Mouse (Mus musculus) lung, postnatal 36 days (tissue): ENCODE data around the gene Zfp39.
"Not testable (repeated sequence)": the region's sequence is repeated elsewhere in the genome, so short reads cannot be mapped to it uniquely, and the experiment has no call there.

Experiments
- DNase-seq: peaks from one replicate; pipeline ENCODE4 v3.0.0; 2022; ENCODE audit warnings: mixed read lengths

The Zfp39 gene

DNA sequence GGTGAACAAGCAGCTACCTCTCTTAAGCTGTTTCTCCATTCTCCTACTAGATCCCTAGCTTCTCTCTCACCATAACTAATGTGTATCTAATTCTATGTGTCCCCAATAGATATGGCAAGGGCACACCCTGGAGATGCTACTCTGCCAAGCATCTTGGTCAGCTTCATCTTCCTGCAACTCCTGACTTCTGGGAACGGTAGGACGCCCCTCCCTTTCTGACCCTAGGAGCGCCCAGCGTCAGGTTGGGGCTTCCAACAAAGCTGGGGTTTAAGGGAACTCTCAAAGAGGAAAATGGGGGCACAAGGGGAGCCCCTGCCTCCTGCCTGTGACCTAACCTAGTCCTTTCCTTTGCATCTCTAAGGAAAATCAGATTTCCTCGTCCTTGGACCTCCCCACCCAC lies 14.7 kb upstream of the Zfp39 start:
- no peak for DNase-seq

DNA sequence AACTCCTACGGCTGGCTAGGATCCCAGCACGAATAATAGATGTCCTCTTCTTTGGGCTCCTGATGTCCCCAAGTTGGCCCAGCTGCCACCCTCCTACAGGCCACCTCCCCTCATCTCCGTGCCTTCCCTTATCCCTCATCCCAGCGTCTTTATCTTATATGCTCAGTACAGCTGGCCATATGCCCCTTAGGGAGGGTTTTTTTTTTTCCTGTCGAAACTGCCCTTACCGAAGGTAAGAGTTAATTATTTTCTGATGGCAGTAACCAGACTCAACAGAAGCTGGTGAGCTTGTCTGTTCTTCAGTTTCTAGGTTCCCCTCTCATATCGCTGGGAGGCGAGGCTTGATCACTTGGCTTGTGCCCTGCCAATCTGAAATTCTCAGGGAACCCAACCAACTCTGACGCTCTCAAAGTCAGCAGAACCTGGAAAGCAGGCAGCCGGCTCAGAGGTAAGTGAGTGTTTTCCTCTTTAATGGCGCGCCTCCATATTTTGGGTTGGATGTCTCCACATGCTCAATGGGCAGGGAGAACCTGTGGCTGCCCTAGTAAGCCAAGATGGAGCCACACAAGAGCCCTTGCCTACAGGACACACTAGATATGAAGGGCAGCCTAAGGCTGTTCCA lies 13.8 kb upstream of the Zfp39 start, which contains the start of gene Btnl10:
Gene Btnl10 (plus strand): TSS at position 164 of the 622 bp plus-strand sequence.
- DNase-seq: no peak

GRCm38 (mm10) chr11:58916879-58917744 lies 13.1 kb upstream of the Zfp39 start:
- DNase-seq: peak; percentile 76

- DNase-seq: peak; percentile 39
These were observed 10.5 kb upstream of the Zfp39 start for GRCm38 (mm10) chr11:58914461-58915028.

- DNase-seq: no peak
These were observed 9.8 kb upstream of the Zfp39 start for GRCm38 (mm10) chr11:58913776-58914175.

DNA sequence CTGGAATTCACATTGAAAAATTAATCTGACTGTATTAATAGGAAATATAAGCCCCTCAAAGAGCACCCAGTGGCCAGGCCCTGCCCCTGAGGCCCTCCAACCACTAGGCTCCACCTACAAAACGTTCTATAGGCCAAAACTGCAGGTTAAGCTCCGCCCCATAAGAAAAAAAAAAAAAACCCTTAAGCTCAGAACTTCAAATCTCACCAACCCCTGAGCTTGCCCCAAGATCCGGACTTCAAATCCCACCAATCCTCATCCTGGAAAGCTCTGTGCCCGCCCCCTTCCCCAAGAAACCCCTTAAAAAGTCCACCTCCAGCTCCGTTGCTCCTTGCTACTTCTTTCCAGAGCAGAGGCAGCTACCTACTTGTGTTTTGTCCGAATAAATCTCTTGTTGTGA lies 813 bp upstream of the Zfp39 start:
- DNase-seq: peak; percentile 54

- no peak for DNase-seq
These were observed 339 bp upstream of the Zfp39 start for GRCm38 (mm10) chr11:58904410-58904718.

- no peak for DNase-seq
These were observed 2.9 kb downstream of the Zfp39 start for GRCm38 (mm10) chr11:58901080-58901479.

DNA sequence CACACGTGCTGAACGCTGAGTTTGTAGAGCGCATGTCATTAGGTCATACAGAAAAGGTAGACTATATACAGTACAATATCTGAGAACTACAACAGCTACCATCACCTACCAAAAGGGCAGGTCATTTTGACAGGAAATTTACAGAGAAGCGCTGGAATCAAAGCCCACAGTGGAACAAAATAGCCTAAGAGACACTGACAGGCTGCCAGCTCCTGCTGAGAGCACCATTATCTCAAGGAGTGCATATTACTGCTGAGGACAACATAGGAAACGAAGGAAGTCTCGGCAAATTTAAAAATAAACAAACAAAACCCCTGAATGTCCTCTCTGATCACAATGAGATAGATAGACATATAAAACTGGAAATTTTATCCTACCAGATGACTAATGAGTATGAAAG lies 6.5 kb downstream of the Zfp39 start:
- DNase-seq: peak; percentile 57

DNA sequence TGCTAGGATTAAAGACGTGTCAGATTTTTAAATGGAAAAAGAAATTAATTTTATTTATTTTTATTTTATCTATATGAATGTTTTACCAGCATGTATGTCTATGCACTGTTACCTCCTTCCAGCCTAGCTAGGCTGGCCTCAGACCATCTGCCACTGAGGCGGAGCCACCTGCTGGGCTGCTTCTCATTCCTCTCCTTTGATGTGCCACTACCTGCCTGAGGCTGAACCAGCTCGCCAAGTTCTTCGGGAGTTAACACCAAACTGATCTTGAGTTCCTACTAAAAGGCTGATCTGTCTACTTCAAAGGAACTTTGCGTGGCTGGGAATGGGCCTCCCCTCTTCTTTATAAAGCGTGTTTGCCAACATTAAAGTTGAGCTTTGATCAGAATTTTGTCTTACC lies 9.6 kb downstream of the Zfp39 start:
- DNase-seq: no peak

GRCm38 (mm10) chr11:58890511-58890910 lies 13.5 kb downstream of the Zfp39 start:
- no peak for DNase-seq

DNA sequence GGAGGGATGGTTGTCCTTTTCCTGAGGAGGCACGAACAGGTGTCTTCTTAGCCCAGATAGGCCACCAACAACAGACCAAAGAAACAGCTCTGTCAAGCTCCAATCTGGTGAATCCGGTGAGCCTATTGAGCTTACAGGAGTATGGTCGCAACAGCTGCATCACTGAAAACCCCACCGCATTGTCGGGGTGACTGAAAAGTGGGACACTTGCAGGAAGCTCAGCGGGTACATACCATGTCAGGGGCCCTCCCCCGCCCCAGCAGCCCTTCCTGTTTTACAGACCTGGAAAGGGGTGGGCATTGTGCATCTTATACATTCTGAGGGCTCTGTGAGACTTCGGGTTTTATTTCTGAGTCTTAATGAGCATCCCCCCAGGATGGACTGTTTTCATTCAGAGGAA lies 20.3 kb downstream of the Zfp39 start:
- no peak for DNase-seq

DNA sequence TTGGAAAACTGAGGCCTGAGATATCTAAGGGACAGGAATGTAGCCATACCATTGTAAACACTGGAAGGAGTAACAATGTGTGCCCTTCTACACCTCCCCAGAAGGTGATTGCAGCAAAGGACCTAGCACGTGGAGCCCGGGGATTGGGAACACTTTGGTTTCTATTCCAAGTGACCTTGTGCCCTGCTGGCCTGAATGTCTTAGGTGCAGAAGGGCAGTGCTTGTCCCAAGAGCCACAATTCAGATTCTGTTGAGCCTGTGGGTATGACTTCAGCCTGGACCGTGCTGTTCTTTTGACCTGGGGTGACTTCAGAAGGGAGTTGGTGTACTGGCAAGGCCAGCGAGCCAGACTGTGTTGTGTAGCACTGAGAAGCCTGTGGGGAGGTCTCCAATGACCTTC lies 33.1 kb downstream of the Zfp39 start:
- no peak for DNase-seq

- no peak for DNase-seq
These were observed 36.1 kb downstream of the Zfp39 start for GRCm38 (mm10) chr11:58867954-58868330.

- peak; percentile 82 for DNase-seq
These were observed 36.7 kb downstream of the Zfp39 start, which contains the start of gene 2810021J22Rik for GRCm38 (mm10) chr11:58867039-58867953. Gene 2810021J22Rik (plus strand): TSS chr11:58867216.

DNA sequence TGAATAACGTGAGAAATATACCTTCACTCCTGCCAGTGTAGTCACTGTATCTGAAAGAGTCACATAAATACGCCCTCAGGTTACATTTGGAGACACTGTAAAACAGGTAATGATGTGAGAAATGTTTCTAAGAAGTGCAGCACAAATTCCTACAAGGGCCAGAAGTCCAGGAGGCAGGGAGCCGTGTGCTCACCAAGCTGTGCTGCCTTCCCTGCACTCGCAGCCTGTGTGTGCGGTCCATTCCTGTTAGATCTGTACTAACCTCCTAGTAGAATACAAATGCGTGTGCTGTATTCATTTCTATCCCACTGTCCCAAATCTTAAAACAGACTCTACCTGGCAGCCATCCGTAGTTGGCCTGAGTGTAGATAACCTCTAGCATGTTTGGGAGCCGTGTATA lies 43.3 kb downstream of the Zfp39 start:
- no peak for DNase-seq

DNA sequence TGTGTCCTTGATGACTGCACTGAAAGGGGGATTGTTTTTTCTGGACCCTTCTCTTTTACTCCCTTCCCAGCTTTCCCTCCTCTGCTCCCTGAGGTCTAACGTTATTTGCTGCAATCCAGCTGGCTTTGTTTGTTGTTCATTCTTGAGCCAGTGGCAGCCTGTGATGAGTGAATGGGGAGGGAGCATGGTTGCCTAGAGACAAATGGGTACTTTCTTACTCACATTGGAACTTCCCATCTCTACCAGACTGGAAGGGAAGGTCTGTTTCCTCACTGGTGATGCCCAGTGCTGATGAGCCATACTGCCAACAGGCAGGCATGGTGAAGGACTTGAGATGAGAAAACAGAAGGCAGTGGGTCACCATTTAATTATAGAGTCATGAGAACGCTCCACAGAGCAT lies 54.3 kb downstream of the Zfp39 start:
- no peak for DNase-seq

- DNase-seq: no peak
These were observed 56.4 kb downstream of the Zfp39 start for GRCm38 (mm10) chr11:58847636-58848035.

DNA sequence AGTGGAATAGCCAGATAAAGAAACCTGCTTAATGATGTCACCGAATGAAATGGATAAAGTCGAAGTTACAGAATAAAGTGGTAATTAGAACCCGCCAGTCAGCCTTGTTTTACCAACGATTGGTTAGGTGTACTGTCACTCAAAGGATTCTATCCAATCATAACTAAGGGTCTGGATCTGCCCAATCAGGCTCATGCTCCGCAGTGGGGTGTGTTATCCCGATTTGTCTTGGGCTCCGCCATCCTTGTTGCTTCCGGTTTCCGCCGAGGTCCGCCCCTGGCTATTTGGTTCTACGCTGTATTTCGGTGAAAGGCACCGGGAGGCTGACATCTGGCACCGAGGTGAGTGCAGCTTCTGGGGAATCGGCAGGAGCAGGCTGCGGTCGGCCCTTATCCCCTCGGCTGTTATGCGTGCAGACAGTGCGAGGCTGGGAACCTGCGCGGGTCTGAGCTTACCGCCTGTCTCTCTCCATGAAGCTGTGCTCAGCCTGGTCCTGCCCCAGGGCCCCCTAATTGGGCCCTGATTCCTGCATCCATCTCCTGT lies 57.0 kb downstream of the Zfp39 start, which contains the start of gene Gm12258:
Gene Gm12258 (plus strand): TSS at position 240 of the 543 bp plus-strand sequence.
- DNase-seq: peak; percentile 98

DNA sequence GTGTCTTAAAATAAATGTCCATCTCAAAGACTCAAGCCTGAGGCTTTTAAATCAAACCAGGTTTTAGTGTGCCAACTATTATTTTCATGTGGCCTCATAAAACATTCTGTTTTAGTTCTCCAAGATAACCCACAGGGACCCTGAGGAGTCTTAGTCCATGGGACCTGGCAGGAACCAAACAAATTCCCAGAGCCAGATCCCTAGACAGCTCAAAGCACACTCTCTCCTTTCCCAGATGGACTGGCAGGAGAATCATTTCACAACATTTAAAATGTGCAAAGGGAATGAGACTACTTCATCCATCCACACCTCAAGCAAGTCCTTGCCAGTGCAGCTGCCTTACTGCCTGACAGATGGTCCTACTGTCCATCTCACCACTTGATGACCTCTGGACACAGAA lies 65.1 kb downstream of the Zfp39 start, which contains the start of gene Olfr311:
Gene Olfr311 (plus strand): TSS at position 301 of the 400 bp plus-strand sequence.
- DNase-seq: not testable (repeated sequence)
